Mouse (Mus musculus) regulatory T cell (primary cell): ENCODE measurements around the gene Bora.

Source experiments
- in situ Hi-C: fragments of 300-600 bp; cut with MboI, MseI; formaldehyde crosslinking; loops from one replicate; pipeline ENCODE4 v1.15.1; 2025; ENCODE audit warnings: high pct_unique_total_duplicates

Bora gene

DNA sequence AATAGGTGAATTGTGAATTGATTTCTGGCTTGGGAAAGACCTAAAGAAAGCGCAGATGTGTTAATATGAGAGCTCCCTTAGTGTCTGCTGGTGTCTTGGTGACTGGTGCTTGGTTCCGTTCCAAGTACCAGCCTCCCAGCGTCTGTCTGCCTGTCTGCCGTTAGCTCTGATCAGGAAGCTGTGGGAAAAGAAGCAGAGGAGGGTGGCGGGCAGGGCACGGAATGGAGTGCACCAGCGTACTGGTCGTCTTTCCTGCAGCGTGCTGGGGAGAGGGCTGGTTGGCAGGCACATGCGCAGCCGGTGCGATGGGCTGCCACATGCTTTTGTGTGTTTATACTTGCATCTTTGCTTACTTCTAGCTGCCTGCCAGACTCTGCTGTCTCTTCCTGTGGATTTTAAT lies 14.6 kb downstream of the Bora start:
- in situ Hi-C loops = no loop called here

DNA sequence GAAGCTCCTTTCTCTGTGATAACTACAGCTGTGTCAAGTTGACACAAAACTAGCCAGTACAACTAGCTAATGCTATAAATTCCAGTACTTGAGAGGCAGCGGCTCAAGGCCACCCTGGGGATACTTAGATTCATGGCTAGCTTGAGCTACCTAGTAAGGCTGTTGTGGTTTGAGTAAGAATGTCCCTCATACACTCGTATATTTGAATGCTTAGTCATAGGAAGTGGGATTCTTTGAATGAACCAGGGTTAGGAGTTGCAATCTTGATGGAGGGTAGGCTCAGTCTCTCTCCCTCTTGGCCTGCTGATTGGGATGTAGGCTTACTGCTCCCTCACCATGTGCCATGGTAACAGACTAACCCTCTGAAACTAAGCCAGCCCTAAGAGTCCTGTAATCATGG lies 17.1 kb downstream of the Bora start:
- in situ Hi-C loops = no loop called here

DNA sequence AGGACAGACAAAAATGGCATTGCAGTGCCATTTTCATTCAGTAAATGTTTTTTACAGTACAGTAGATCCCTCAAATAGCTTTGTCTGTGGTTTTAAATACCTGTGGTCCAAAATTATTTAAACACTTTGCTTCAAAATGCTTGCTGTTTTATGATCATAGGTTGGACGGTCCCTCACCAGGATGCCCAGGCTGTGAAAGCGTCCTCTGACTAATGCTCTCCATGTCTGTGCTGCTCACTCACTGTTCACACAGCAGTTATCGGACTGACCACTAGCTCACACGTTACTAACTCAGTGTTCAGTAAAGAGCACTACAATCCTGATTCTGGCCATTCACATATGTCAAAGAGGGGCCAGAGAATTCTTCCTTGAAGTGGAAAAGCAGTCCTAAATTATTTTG lies 25.1 kb downstream of the Bora start:
- in situ Hi-C loops = no loop called here

DNA sequence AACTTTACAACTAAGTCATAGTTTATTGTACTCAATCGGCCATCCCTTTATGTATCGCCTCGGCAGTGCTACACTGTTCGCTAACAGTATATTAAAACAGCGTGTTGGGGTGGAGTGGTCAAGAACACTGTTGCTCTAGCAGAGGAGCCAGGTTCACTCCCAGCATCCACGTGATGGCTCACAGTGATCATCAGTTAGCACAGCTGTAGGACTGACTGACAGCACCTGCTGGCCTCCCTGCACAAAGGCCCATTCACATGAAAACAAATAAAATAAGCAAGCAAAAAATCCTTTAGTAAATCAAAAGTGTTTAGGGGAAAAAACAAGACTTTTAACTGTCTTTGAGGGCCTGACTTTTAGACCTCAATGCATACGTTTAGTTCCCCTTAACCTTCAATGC lies 42.9 kb downstream of the Bora start:
- in situ Hi-C loops = no loop called here

DNA sequence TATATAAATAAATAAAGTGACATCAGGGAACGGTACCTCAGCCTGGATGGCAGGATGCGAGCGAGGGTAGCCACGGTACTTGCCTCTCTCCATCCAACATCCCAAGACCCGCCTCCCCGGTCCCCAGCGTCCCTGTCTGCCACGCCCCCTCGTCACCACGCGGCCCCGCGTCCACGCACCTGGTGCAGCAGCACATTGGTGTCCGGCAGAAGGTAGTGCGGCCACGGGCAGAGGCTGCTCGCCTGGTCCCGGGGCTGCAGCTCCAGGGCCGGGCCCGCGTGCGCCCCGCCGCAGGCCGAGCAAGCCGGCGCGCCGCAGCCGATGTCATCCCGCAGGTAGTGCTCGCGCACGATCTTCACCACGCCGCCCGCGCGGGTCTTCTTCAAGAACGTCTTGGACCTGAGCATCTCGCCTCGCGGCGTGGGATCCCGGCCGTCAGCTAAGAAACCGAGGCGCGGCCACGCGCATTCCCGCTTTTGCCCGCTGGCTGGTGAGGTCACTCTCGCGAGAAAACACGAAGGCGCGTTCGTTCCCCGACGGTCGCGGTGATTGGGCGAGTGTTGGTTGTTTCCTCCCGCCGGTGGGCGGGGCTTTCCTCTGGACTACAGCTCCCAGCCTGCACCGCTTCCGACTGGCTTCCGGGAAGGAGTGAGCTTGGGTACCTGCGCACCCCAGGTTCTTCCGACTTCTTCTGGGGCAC lies 53.4 kb downstream of the Bora start, which contains the start of the genes Pibf1 and Dis3:
TSS of gene Pibf1 (plus strand) at position 158 of the 700 bp plus-strand sequence.
TSS of gene Dis3 (minus strand) at position 504 of the 700 bp plus-strand sequence.
- in situ Hi-C loops = loop anchor here (10.0 kb wide), 1 partner anchor 55 kb away; the partner anchor contains the start of genes Bora and Mzt1

DNA sequence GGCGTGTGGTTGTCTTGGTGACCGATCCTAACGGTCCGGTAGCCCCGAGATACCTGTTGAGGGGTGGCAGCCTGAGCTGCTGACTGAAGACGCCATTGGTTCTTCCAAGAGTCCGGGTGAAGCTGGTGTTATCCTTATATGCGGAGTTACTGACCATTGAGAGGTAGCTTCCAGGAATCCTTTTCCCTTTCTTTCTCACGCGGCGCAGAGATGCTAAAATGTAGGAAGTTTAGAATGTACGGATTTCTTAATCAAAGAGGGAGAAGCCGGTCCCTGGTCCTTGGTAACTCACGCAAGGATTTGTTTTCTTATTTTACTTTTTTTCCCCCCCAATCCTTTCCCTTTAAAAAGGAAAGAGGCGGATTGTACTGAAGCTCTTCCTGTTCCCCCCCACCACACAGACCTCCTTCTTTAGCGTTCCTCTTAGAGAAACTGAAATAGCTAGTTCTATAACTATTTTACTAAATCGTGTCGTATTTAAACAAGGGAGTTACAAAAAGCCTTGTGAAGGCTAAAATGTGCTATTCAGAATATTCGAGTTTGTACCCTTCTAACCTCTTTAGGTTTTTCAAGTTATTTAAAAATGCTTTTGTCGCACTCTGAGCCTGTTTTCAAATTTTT lies 54.1 kb downstream of the Bora start:
- in situ Hi-C loops = loop anchor here (10.0 kb wide), 1 partner anchor 55 kb away; the partner anchor contains the start of genes Bora and Mzt1

DNA sequence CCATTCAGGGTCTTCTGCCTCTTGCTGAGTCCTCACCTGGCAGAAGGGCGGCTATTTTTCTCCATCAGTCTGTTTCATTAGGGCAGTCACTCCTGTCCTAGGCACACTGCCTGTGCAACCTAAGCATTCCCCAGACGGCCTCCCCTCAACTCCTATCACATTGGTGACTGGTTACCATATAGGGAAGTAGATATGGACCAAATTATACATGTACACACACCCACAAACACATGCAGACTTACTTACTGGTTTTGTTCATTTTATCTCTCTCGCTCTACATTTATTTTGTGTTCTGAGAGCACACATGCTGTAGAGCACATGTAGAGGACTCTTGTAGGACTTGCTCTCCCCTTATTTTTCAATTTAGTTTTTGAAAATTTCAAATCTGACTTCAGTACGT lies 57.0 kb downstream of the Bora start:
- in situ Hi-C loops = no loop called here

DNA sequence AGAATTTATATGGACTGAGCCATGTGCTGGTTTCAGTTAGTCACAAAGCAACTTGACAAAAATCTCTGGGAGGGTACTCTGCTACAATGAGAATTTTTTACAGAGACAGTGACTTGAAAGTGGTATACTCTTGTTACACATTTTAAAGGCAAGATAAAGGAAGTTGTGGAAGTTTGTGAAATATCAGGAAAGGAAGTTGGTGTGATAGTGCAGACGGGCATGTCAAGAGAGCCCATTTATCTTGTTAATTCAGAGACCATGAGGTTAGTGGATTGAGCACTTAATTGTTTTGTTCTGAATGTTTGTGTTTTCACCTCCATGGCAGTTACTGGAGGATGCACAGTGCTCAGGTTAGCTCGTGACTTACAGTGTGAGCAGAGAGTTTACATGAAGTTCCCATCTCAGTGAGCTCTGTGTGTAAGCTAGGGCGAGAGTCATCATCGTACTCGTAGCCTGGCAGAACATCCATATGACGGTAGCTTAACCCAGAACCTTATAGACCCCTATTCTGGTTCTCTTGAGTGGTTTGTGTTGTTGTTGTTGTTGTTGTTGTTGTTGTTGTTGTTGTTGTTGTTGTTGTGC lies 58.6 kb downstream of the Bora start:
- in situ Hi-C loops = no loop called here

DNA sequence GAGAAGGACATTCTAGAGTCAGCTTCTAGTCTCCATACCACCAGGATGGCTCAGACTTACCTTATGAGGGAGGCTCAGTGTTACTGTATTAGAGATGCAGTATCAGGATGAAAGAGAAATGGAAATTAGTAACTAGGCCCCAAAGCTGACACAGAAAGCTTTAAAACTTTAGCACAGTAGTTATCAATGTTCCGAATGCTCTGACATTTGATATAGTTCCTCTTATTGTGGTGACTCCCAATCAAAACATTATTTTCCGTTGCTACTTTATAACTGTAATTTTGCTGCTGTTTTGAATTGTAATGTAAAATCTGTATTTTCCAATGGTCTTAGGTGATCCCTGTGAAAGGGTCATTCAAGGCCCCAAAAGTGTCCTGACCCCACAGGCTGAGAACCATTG lies 60.6 kb downstream of the Bora start:
- in situ Hi-C loops = no loop called here

DNA sequence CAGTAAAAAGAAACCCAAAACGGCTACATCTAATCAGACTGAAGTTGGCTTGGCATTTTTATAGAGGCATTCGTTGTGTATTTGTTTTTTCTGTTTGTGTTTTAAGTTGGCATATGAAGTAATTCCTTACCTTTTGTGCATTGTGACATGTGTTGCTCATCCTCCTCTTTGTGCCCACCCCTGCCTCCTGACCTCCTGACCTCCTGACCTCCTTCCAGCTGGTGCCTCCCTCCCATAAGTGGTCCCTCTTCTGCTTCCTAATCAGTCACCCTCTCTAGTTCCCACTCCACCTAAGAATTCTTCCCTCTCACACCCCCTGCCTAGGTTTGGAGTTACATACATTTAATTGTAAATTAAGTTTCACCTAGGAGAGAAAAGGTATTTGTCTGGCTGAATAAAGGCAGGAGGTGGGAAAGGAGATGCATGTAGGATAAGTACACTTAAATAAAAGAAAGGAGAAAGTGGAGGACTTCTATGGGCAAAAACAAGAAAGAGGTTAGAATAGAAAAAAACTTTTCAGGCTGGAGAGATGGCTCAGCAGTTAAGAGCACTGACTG lies 61.7 kb downstream of the Bora start:
- in situ Hi-C loops = no loop called here

DNA sequence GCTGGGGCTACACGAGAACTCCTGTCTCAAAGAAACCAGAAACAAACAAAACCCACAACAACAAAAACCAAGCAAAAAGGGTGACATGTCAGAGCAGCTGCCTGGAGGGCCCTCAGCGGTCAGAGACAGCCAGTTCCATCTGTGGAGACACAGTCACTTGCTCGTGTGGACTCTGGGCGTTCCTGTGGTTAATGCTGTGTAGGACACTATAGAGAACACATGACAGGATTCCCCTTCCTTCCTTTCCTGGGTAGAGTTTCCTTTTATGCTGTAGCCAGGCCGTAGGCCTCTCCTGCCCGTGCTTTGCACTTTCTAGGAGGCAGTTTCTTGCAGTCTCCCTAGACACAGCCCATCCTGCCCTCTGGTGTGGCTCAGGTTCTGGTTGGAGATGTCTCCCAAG lies 62.7 kb downstream of the Bora start:
- in situ Hi-C loops = no loop called here

DNA sequence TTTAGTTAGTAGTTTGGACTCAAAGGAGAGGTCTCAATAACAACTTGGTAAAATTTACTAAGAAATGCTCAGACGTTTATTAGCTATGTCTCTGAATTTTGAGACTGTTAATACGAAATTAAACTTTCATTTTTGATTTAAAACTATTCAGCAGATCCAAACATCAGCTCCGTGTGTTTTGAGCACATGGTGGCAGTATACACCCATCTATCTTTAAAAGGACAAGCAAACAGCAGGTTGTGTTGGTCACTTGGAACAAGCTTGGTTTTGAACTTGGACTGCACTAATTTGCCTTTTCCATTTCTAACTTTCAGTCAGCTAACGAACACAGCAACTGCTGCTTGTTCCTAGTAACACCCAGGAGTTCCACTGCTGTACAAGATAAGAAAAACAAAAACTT lies 71.6 kb downstream of the Bora start:
- in situ Hi-C loops = no loop called here

DNA sequence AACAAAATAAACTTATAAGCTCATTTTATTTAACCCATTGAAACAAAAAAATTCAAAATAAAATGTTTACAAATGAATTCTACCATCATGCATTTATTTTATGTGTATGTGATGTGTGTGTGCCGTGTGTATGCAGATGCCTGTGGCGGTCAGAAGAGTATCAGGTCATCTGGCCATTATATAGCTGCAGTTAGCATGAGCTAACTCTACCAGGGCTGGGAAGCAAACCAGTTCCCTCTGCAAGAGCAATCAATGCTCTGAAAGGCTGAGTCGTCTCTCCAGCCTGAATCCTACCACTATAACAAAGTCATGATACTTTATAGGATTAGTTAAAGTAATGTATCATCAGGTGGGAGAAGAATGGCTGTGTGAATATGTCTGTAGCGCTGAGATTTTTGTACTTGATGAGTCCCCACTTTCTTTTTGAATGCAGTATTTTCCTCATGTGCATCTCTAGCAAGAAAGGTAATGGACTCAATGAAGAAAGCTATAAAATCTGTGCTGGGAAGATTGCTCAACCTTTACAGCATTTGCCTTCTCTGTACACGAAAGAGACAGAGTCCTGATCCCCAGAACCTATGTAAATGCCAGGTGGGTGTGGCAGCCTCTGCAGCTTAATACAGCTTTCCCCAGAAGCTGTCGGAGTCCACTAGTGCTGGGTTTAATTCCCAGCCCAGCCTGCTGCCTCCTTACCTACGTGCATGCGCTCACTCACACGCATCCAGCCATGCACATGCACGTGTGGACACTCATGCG lies 75.7 kb downstream of the Bora start:
- in situ Hi-C loops = no loop called here

DNA sequence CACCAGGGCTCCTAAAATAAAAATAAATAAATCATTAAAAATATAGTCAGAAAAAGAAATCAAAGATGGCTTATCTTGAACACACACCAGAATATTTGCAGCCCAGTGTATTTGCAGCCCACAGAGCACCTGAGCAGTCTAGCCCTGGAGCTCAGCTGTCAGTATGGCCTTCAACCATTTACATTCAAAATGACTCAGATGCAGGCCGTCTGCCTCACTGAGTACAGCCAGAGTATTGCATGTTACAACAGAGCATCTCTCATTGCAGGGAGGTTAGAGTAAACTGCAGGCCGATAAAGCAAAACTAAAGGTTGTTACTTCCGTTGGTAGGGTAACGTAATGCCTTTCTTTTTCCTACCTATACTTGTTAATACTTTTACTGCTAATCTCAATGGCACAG lies 78.1 kb downstream of the Bora start:
- in situ Hi-C loops = no loop called here
